Mouse (Mus musculus): Measurements from ENCODE around the gene Angel1.

DNA sequence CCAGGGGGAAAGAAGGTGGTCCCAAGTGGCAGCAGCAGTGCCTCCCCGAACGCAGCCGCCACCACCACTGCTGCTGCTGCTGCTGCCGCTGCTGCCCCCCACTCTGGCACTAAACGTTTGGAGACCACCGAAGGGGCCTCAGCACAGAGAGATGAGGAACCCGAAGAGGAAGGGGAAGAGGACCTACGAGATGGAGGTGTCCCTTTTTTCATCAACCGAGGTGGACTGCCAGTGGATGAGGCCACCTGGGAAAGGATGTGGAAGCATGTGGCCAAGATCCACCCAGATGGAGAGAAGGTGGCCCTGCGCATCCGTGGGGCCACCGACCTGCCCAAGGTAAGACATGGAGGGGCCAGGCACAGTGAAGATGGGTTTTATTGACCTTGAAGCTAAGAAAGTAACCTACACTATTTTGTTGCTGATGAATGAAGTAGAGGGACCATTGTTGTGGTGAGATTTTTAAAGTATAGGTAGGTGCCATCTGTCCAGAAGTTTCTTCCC lies 46.2 kb downstream of the Angel1 start:
- TF ChIP-seq POLR2A (IDR thresholded peaks at IDR 0.05; ENCODE audit: low read depth, low read length) = no peak
- TF ChIP-seq CTCF (IDR thresholded peaks at IDR 0.05; ENCODE audit: borderline replicate concordance, insufficient read depth, low read length) = no peak

Data from embryonic fibroblast, embryonic 13.5 days (primary cell).